Mouse (Mus musculus) liver, postnatal 0 days (tissue): ENCODE measurements around the gene Cfap73.

ENCODE experiments used
- CTCF ChIP-seq: sonication (generic); IDR thresholded peaks from 2 replicates; pipeline ENCODE4 v1.5.1; 2016; ENCODE audit warnings: antibody characterized with exemption, low read depth
- EP300 ChIP-seq: IDR thresholded peaks from 2 replicates; pipeline ENCODE4 v1.6.1; 2016; ENCODE audit warnings: antibody characterized with exemption, low read depth, mild to moderate bottlenecking

- TF ChIP-seq CTCF (no peak), EP300 (no peak)
Observed at GRCm38 (mm10) chr5:120656281-120656751, 22.3 kb upstream of the Cfap73 start.
